Mouse (Mus musculus) forebrain, embryonic 12.5 days (tissue): Measurements from ENCODE around the gene Amer2. TPM values are rescaled to one million over a fixed set of nuclear protein-coding genes. Genes with fewer than 3 reads are reported as not detected.
A peak's percentile ranks its signal among the peaks of the same experiment; 100 is the strongest.
"Not testable (repeated sequence)": the region's sequence is repeated elsewhere in the genome, so short reads cannot be mapped to it uniquely, and the experiment has no call there.

ENCODE experiments used
- ATAC-seq: fragments of 200-750 bp; cut with Nextera tagmentation; 2 replicates; pipeline ENCODE4 v1.8.0; 2017; ENCODE audit warnings: moderate TSS enrichment; ENCODE audit not compliant: low FRiP score
- H3K27ac ChIP-seq: fragments of 300-500 bp; sonication (generic); 2 replicates; pipeline ENCODE4 v1.5.1; 2016; ENCODE audit warnings: mild to moderate bottlenecking
- H3K27me3 ChIP-seq: fragments of 300-500 bp; sonication (generic); 2 replicates; pipeline ENCODE4 v1.6.1; 2016; ENCODE audit warnings: mild to moderate bottlenecking
- H3K36me3 ChIP-seq: fragments of 300-500 bp; sonication (generic); replicated peaks from 2 replicates; pipeline ENCODE4 v1.6.1; 2016; ENCODE audit warnings: mild to moderate bottlenecking
- H3K4me1 ChIP-seq: fragments of 300-500 bp; sonication (generic); 2 replicates; pipeline ENCODE4 v1.6.1; 2016
- H3K4me2 ChIP-seq: fragments of 300-500 bp; sonication (generic); 2 replicates; pipeline ENCODE4 v1.6.1; 2016; ENCODE audit warnings: mild to moderate bottlenecking, moderate library complexity
- H3K4me3 ChIP-seq: fragments of 300-500 bp; sonication (generic); replicated peaks from 2 replicates; pipeline ENCODE4 v1.5.1; 2016; ENCODE audit warnings: mild to moderate bottlenecking
- H3K9ac ChIP-seq: fragments of 300-500 bp; sonication (generic); 2 replicates; pipeline ENCODE4 v1.6.1; 2016; ENCODE audit warnings: mild to moderate bottlenecking
- H3K9me3 ChIP-seq: fragments of 300-500 bp; sonication (generic); 2 replicates; pipeline ENCODE4 v1.6.1; 2016
- WGBS: fragments of 180-500 bp; shearing (Covaris S2); methylation state at CpG from one replicate; pipeline ENCODE4 v1.1.7; 2016; 5-methylcytosine and 5-hydroxymethylcytosine counted together
- polyA plus RNA-seq: library from polyadenylated mRNA; unstranded; fragments of >200 nt; fragmentation: Nextera tagmentation; extraction: Ambion mirVana; gene quantifications from 2 replicates; pipeline ENCODE4 v1.2.1, GENCODE M21; 2016

The Amer2 gene
- polyA plus RNA-seq, result 37.5 and 38.6 TPM in 2 replicates

GRCm38 (mm10) chr14:60372821-60373309 lies at the start of gene Amer2:
TSS of gene Amer2 (plus strand) at chr14:60373259.
- Histone ChIP-seq H3K9me3 (no peaks in the 10 kb centered on the region), H3K4me2 (no peak within 1 kb of the TSS), H3K4me3 (no peak within 1 kb of the TSS), H3K27ac (no peak within 1 kb of the TSS), H3K9ac (no peak within 1 kb of the TSS), H3K4me1 (peaks cover 31% of the 10 kb centered on the region), H3K36me3 (no peaks in the 10 kb centered on the region), H3K27me3 (peaks cover 9% of the 10 kb centered on the region)
- 60% methylated on average over 1 of the region's 1 CpGs for WGBS
- ATAC-seq, result no peak

- H3K4me1 ChIP-seq, H3K4me3 ChIP-seq, H3K36me3 ChIP-seq, H3K27me3 ChIP-seq, H3K27ac ChIP-seq, H3K4me2 ChIP-seq, H3K9ac ChIP-seq, H3K9me3 ChIP-seq, ATAC-seq: not testable (repeated sequence)
- 77% methylated on average over 5 of the region's 5 CpGs for WGBS
Observed at GRCm38 (mm10) chr14:60340001-60340400, 33.1 kb upstream of the Amer2 start.

- Histone ChIP-seq H3K4me1 (no peaks in the 10 kb centered on the region), H3K4me3 (no peak overlapping the region), H3K9ac (no peak overlapping the region), H3K36me3 (no peaks in the 10 kb centered on the region), H3K27ac (no peak overlapping the region), H3K9me3 (no peaks in the 10 kb centered on the region), H3K4me2 (no peak overlapping the region), H3K27me3 (no peaks in the 10 kb centered on the region)
- no peak for ATAC-seq
- 82% methylated on average over 4 of the region's 4 CpGs for WGBS
Observed at GRCm38 (mm10) chr14:60340570-60340969, 32.5 kb upstream of the Amer2 start.

GRCm38 (mm10) chr14:60345326-60345876 lies 27.7 kb upstream of the Amer2 start:
- Histone ChIP-seq H3K9ac (no peak overlapping the region), H3K4me3 (no peak overlapping the region), H3K36me3 (no peaks in the 10 kb centered on the region), H3K4me2 (no peak overlapping the region), H3K9me3 (no peaks in the 10 kb centered on the region), H3K27ac (no peak overlapping the region), H3K27me3 (no peaks in the 10 kb centered on the region), H3K4me1 (no peaks in the 10 kb centered on the region)
- WGBS, result 95% methylated on average over 6 of the region's 6 CpGs
- ATAC-seq, result no peak

- 80% methylated on average over 5 of the region's 5 CpGs for WGBS
- ATAC-seq, result no peak
Observed at GRCm38 (mm10) chr14:60358347-60358746, 14.7 kb upstream of the Amer2 start.

GRCm38 (mm10) chr14:60361380-60362212 lies 11.5 kb upstream of the Amer2 start:
- H3K9me3 ChIP-seq, result no peaks in the 10 kb centered on the region
- 16% methylated on average over 9 of the region's 9 CpGs for WGBS
- H3K4me1 ChIP-seq, result peaks cover 18% of the 10 kb centered on the region
- no peak overlapping the region for H3K4me2 ChIP-seq
- H3K27ac ChIP-seq, result peak overlapping the region; percentile 78
- no peak overlapping the region for H3K9ac ChIP-seq
- no peaks in the 10 kb centered on the region for H3K36me3 ChIP-seq
- H3K27me3 ChIP-seq, result 0 out of 2 replicates have a peak, but pooled peaks cover 5% of the 10 kb centered on the region
- ATAC-seq, result peak; percentile 58
- H3K4me3 ChIP-seq, result no peak overlapping the region

More at GRCm38 (mm10) chr14:60358347-60358746, 14.7 kb upstream of the Amer2 start:
- H3K36me3 ChIP-seq, result no peaks in the 10 kb centered on the region
- no peak overlapping the region for H3K9ac ChIP-seq
- H3K27ac ChIP-seq, result no peak overlapping the region
- H3K4me3 ChIP-seq, result no peak overlapping the region
- no peaks in the 10 kb centered on the region for H3K9me3 ChIP-seq
- H3K27me3 ChIP-seq, result 0 out of 2 replicates have a peak, but pooled peaks cover under 1% of the 10 kb centered on the region
- peaks cover 18% of the 10 kb centered on the region for H3K4me1 ChIP-seq
- H3K4me2 ChIP-seq, result no peak overlapping the region

- no peak overlapping the region for H3K4me3 ChIP-seq
- no peak for ATAC-seq
- peaks cover 35% of the 10 kb centered on the region for H3K4me1 ChIP-seq
- H3K9me3 ChIP-seq, result no peaks in the 10 kb centered on the region
- H3K27me3 ChIP-seq, result 0 out of 2 replicates have a peak, but pooled peaks cover 5% of the 10 kb centered on the region
- H3K36me3 ChIP-seq, result no peaks in the 10 kb centered on the region
- 70% methylated on average over 1 of the region's 1 CpGs for WGBS
- no peak overlapping the region for H3K27ac ChIP-seq
- H3K4me2 ChIP-seq, result no peak overlapping the region
- H3K9ac ChIP-seq, result no peak overlapping the region
Observed at GRCm38 (mm10) chr14:60366729-60367128, 6.3 kb upstream of the Amer2 start.

- no peak overlapping the region for H3K9ac ChIP-seq
Observed at GRCm38 (mm10) chr14:60368769-60369666, 4.0 kb upstream of the Amer2 start.

GRCm38 (mm10) chr14:60369667-60370315 lies 3.3 kb upstream of the Amer2 start:
- Histone ChIP-seq H3K4me3 (no peak overlapping the region), H3K4me2 (no peak overlapping the region), H3K27me3 (peaks cover 4% of the 10 kb centered on the region; the same call in 1 of the 2 replicates), H3K36me3 (no peaks in the 10 kb centered on the region), H3K27ac (peak overlapping the region; percentile 63; the same call in 1 of the 2 replicates), H3K4me1 (peaks cover 23% of the 10 kb centered on the region), H3K9ac (no peak overlapping the region), H3K9me3 (no peaks in the 10 kb centered on the region)
- no peak; the same call in 1 of the 2 replicates for ATAC-seq
- WGBS, result 47% methylated on average over 5 of the region's 5 CpGs

More at GRCm38 (mm10) chr14:60368769-60369666, 4.0 kb upstream of the Amer2 start:
- Histone ChIP-seq H3K27ac (peak overlapping the region; percentile 63), H3K4me1 (peaks cover 23% of the 10 kb centered on the region), H3K27me3 (0 out of 2 replicates have a peak, but pooled peaks cover 4% of the 10 kb centered on the region), H3K4me3 (no peak overlapping the region), H3K36me3 (no peaks in the 10 kb centered on the region), H3K9me3 (no peaks in the 10 kb centered on the region), H3K4me2 (no peak overlapping the region)
- 24% methylated on average over 9 of the region's 9 CpGs for WGBS
- ATAC-seq, result peak; percentile 33; the same call in 1 of the 2 replicates

- 0 out of 2 replicates have a peak, but pooled peaks cover 5% of the 10 kb centered on the region for H3K36me3 ChIP-seq
- peak overlapping the region; percentile 81 for H3K4me2 ChIP-seq
- H3K27ac ChIP-seq, result peak overlapping the region; percentile 93
- H3K4me1 ChIP-seq, result peaks cover 36% of the 10 kb centered on the region
- no peaks in the 10 kb centered on the region for H3K9me3 ChIP-seq
- H3K9ac ChIP-seq, result no peak overlapping the region
- 53% methylated on average over 2 of the region's 2 CpGs for WGBS
- peak overlapping the region; percentile 86; the same call in 1 of the 2 replicates for H3K4me3 ChIP-seq
- ATAC-seq, result no peak; the same call in 1 of the 2 replicates
- H3K27me3 ChIP-seq, result peaks cover 6% of the 10 kb centered on the region
Observed at GRCm38 (mm10) chr14:60377107-60377506, 4.0 kb downstream of the Amer2 start.

GRCm38 (mm10) chr14:60377546-60377945 lies 4.5 kb downstream of the Amer2 start:
- Histone ChIP-seq H3K9me3 (no peaks in the 10 kb centered on the region), H3K4me1 (peaks cover 37% of the 10 kb centered on the region), H3K4me3 (peak overlapping the region; percentile 86), H3K27ac (peak overlapping the region; percentile 93), H3K4me2 (peak overlapping the region; percentile 81), H3K9ac (peak overlapping the region; percentile 93), H3K27me3 (peaks cover 5% of the 10 kb centered on the region), H3K36me3 (0 out of 2 replicates have a peak, but pooled peaks cover 5% of the 10 kb centered on the region)
- 15% methylated on average over 10 of the region's 10 CpGs for WGBS
- ATAC-seq, result peak; percentile 60
